Mouse (Mus musculus) hindbrain, embryonic 11.5 days (tissue): Measurements from ENCODE around the gene Kcna2. TPM values are rescaled to one million over a fixed set of nuclear protein-coding genes. Genes with fewer than 3 reads are reported as not detected.

Source experiments
- ATAC-seq: fragments of 200-750 bp; cut with Nextera tagmentation; 2 replicates; pipeline ENCODE4 v1.8.0; 2017; ENCODE audit warnings: mild to moderate bottlenecking, moderate TSS enrichment, moderate library complexity; ENCODE audit not compliant: low FRiP score
- DNase-seq: peaks from one replicate; pipeline ENCODE4 v3.0.0-alpha.2; 2015; ENCODE audit warnings: low spot score
- H3K27ac ChIP-seq: fragments of 300-500 bp; sonication (generic); 2 replicates; pipeline ENCODE4 v1.5.1; 2014; ENCODE audit warnings: mild to moderate bottlenecking, low read depth, low read length
- H3K27me3 ChIP-seq: fragments of 300-500 bp; sonication (generic); 2 replicates; pipeline ENCODE4 v1.6.1; 2014; ENCODE audit warnings: mild to moderate bottlenecking, low read length, moderate library complexity, mixed read lengths; ENCODE audit not compliant: control insufficient read depth, insufficient read depth
- H3K36me3 ChIP-seq: fragments of 300-500 bp; sonication (generic); 2 replicates; pipeline ENCODE4 v1.6.1; 2014; ENCODE audit warnings: mild to moderate bottlenecking, low read length, moderate library complexity, mixed read lengths; ENCODE audit not compliant: control insufficient read depth, insufficient read depth
- H3K4me1 ChIP-seq: fragments of 300-500 bp; sonication (generic); replicated peaks from 2 replicates; pipeline ENCODE4 v1.6.1; 2014; ENCODE audit warnings: low read length, mixed read lengths; ENCODE audit not compliant: control insufficient read depth, insufficient read depth
- H3K4me2 ChIP-seq: fragments of 300-500 bp; sonication (generic); replicated peaks from 2 replicates; pipeline ENCODE4 v1.6.1; 2014; ENCODE audit warnings: mild to moderate bottlenecking, low read depth, low read length
- H3K4me3 ChIP-seq: fragments of 300-500 bp; sonication (generic); 2 replicates; pipeline ENCODE4 v1.5.1; 2014; ENCODE audit warnings: low read depth, low read length
- H3K9ac ChIP-seq: fragments of 300-500 bp; sonication (generic); 2 replicates; pipeline ENCODE4 v1.6.1; 2014; ENCODE audit warnings: low read depth, low read length
- H3K9me3 ChIP-seq: fragments of 300-500 bp; sonication (generic); 2 replicates; pipeline ENCODE4 v1.6.1; 2016; ENCODE audit warnings: low read length; ENCODE audit not compliant: control insufficient read depth
- WGBS: fragments of 180-500 bp; shearing (Covaris S2); extraction: QIAGEN DNeasy Blood & Tissue Kit; methylation state at CpG from one replicate; pipeline ENCODE4 v1.1.7; 2014; 5-methylcytosine and 5-hydroxymethylcytosine counted together
- polyA plus RNA-seq: library from polyadenylated mRNA; unstranded; fragments of >200 nt; fragmentation: Nextera tagmentation; extraction: Ambion mirVana; gene quantifications from 2 replicates; pipeline ENCODE4 v1.2.1, GENCODE M21; 2014

Kcna2 gene
- polyA plus RNA-seq, 1 experiment from 2014 or later, result 0.32 TPM

DNA sequence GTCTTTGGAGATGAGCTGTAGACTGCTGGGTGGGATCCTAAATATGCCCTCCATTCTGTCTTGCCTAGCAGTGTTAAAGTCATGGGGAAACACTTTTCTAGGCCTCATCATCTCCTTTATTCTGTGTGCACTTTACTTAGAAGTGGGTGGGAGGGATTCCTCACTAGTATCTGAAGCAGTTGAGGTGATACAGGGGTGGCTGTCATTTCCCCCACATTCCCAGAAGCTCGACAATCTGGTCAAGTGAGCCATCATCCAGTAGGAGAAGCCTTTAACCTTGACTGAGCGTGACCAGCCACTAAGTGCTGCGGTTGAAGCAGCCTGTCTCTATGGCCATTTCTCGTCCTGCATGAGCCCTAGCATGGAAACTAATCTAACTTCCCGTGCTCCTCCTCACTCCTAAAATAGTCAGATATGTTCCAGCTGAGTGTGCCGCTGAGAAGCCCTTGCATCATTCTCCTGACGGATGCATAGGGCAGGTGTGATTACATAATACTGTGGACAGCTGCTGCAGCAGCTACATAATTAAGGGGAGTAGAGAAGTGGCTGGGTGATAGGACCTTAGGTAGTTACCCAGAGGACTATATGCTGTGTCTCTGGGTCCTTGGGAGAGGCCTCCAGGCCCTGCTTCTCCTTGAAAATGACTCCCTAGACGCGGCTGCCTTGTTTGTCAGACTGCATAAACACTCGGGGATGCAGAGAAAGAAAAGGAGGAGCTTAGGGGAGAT lies 12.2 kb downstream of the Kcna2 start:
- DNase-seq, result no peak
- H3K36me3 ChIP-seq, result no peaks in the 10 kb centered on the region
- WGBS, result 72% methylated on average over 10 of the region's 10 CpGs
- ATAC-seq, result peak; percentile 34
- H3K9me3 ChIP-seq, result no peaks in the 10 kb centered on the region
- no peaks in the 10 kb centered on the region for H3K4me1 ChIP-seq
- no peaks in the 10 kb centered on the region for H3K27me3 ChIP-seq
- H3K4me2 ChIP-seq, result no peak overlapping the region
- H3K9ac ChIP-seq, result no peak overlapping the region
- H3K27ac ChIP-seq, result peak overlapping the region; percentile 54; the same call in 1 of the 2 replicates
- no peak overlapping the region for H3K4me3 ChIP-seq

DNA sequence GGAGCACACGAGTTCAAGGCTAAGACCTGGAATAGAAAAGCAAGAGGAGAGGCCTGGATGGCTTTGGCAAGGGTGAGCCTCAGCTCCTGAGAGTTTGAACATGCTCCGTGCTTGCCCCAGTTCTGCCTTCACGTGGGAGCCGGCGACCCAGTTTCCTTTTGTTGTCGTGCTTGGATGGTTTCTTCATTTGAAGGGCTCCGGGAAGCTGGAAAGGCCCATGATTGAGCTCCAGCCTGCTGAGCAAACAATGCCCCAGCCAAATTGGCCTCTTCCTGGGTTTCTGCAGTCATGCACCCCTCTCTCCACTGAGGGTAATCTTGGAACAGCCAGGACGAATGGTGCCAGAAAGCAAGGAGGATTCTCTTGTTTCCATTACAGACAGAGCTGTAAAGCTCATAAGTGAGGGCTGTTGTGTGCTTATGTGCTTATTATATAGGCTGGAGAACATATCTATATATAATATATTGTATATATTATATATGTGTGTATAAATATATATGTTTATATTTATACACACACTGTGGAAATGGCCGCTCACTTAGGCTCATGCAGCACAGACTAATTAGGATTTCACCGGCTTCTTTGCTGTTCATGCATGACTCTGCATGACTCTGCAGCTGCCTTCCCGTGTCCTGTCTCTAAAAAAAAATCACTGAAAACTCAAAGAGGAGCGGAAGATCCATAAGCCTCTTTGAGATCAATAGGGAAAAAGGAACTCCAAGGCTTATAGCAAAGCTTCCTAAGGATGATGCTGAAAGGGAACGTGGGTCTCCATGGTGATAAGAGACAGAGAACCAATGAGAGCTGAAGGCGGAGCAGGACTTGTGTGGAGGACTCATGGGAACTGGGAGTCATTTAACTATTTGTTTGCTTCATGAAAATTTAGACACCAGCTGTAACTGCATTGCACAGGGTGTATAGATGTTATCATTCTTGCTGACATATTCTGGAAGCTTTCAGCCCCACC lies 13.1 kb downstream of the Kcna2 start:
- H3K9ac ChIP-seq, result no peak overlapping the region
- 52% methylated on average over 14 of the region's 14 CpGs for WGBS
- no peaks in the 10 kb centered on the region for H3K9me3 ChIP-seq
- H3K4me2 ChIP-seq, result no peak overlapping the region
- H3K27me3 ChIP-seq, result no peaks in the 10 kb centered on the region
- H3K36me3 ChIP-seq, result no peaks in the 10 kb centered on the region
- H3K4me1 ChIP-seq, result no peaks in the 10 kb centered on the region
- peak; percentile 75 for ATAC-seq
- no peak overlapping the region for H3K4me3 ChIP-seq
- H3K27ac ChIP-seq, result peak overlapping the region; percentile 54; the same call in 1 of the 2 replicates
- DNase-seq, result peak; percentile 10

DNA sequence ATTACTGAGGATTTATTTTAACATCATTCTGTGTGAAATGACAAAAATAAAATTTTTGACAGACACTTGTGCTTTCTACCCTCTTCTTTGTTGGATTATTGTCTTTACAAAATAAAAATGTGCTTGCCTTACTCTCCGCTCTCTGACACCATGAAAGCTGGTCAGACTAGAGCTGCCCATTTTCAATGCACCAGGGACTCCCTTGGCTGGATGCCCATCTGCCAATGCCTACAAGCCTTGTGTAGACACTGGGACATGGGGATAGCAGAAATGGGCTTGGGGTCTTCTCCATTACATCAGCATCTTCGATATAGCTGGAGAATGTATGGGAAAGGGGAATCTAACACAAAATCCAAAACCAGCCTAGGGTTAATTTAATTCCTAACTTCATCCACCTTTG lies 14.0 kb downstream of the Kcna2 start:
- H3K4me1 ChIP-seq, result no peaks in the 10 kb centered on the region
- no peak overlapping the region for H3K27ac ChIP-seq
- no peaks in the 10 kb centered on the region for H3K27me3 ChIP-seq
- no peaks in the 10 kb centered on the region for H3K36me3 ChIP-seq
- no peak overlapping the region for H3K4me3 ChIP-seq
- no peaks in the 10 kb centered on the region for H3K9me3 ChIP-seq
- 88% methylated on average over 2 of the region's 2 CpGs for WGBS
- H3K9ac ChIP-seq, result no peak overlapping the region
- H3K4me2 ChIP-seq, result no peak overlapping the region
- DNase-seq (no peak), ATAC-seq (no peak)

DNA sequence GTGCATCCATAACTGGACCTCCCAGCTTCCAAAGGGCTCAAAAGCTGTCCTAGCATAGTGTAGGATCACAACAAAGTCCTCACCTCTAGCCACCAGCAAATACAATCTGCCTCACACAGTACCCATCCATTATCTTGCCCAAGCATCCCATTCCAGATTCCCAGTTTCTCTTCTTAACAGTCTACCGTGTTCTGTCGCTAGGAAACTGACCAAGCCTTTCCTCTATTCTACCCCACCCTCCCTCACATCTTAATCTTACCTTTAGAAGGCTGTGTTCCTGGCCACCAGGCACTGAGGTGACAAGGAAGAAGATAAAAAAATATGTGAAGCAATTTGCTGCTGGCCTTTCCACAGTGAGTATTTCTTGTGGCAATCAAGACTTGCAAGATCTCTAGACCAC lies 14.8 kb downstream of the Kcna2 start:
- no peak for DNase-seq
- Histone ChIP-seq H3K27ac (no peak overlapping the region), H3K27me3 (no peaks in the 10 kb centered on the region), H3K9me3 (no peaks in the 10 kb centered on the region), H3K4me1 (no peaks in the 10 kb centered on the region), H3K9ac (no peak overlapping the region), H3K4me3 (no peak overlapping the region), H3K4me2 (no peak overlapping the region), H3K36me3 (no peaks in the 10 kb centered on the region)
- 85% methylated on average over 2 of the region's 2 CpGs for WGBS
- no peak for ATAC-seq

DNA sequence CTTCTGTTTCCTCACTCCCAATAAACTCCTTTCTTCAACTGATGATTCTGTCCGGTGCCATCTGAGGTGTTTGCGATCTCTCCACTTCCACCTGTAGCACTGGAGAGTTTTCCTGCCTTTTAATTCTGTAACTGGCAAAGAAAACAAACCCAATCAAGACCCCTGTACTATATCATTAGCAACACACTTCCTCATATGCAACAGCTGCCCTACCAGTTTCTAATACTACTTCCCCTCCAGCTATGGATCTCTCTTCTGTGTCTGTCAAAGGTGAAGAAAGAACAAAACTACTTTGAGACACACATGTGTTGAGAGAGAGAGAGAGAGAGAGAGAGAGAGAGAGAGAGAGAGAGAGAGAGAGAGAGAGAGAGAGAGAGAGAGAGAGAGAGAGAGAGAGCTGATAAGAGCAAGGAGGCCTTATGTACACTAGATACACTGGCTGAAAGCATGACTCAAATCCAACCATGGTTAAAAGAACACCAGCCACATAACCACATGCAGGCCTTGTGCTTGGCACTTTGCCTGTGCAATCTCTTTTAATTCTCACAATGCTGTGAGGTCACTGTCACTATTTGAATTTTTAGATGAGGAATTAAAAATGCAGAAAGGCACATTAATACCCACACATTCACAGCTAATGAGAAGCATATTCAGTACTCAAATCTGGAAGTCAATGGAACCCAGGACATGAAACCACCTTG lies 19.1 kb downstream of the Kcna2 start:
- Histone ChIP-seq H3K4me2 (no peak overlapping the region), H3K4me3 (no peak overlapping the region), H3K27me3 (no peaks in the 10 kb centered on the region), H3K9ac (no peak overlapping the region), H3K4me1 (no peaks in the 10 kb centered on the region), H3K27ac (no peak overlapping the region), H3K9me3 (no peaks in the 10 kb centered on the region), H3K36me3 (no peaks in the 10 kb centered on the region)
- WGBS, result 96% methylated on average over 2 of the region's 2 CpGs
- no peak for DNase-seq
- no peak for ATAC-seq

DNA sequence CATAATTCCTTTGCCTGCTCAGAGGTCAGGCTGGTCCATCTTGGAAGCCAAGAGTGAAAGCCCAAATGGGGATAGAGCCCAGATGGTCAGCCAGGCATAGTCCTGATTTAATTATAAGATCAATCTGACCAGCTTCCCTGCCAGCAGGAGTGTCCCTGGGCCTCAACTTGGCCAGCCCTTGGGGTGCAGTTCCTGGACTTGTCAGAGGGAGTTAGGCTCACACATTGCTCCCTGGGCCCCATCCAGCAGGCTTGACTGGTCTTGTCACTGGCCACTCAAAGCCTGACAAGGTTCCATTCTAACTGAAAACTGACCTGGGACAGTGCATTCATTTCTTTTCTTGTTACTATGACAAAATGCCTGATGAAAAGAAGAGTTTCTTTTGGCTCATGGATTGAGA lies 21.4 kb downstream of the Kcna2 start:
- ATAC-seq (no peak), DNase-seq (no peak)
- Histone ChIP-seq H3K36me3 (no peaks in the 10 kb centered on the region), H3K4me2 (no peak overlapping the region), H3K27ac (no peak overlapping the region), H3K4me1 (no peaks in the 10 kb centered on the region), H3K9me3 (no peaks in the 10 kb centered on the region), H3K4me3 (no peak overlapping the region), H3K9ac (no peak overlapping the region), H3K27me3 (no peaks in the 10 kb centered on the region)

DNA sequence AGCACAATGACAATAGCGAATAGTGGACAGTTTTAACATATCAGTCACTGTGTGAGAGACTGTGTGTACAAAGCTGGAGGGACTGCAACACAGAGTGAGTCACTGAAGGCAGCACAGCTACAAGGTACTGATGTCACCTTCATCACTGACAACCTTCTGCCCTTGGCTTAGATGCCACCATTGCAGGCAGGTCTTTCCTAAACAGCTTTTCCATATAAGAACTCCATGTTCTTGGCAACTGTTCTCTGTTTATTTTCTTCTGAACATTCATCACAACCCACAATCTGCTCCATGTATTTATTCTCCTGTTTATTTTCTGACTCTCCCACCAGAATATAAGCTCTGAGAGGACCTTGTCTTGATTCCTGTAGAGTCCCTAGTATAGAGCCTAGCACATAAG lies 26.7 kb downstream of the Kcna2 start:
- no peak for DNase-seq
- Histone ChIP-seq H3K9me3 (no peaks in the 10 kb centered on the region), H3K4me3 (no peak overlapping the region), H3K9ac (no peak overlapping the region), H3K27me3 (no peaks in the 10 kb centered on the region), H3K36me3 (no peaks in the 10 kb centered on the region), H3K4me2 (no peak overlapping the region), H3K27ac (no peak overlapping the region), H3K4me1 (no peaks in the 10 kb centered on the region)
- WGBS, result 75% methylated on average over 1 of the region's 1 CpGs
- ATAC-seq, result no peak

DNA sequence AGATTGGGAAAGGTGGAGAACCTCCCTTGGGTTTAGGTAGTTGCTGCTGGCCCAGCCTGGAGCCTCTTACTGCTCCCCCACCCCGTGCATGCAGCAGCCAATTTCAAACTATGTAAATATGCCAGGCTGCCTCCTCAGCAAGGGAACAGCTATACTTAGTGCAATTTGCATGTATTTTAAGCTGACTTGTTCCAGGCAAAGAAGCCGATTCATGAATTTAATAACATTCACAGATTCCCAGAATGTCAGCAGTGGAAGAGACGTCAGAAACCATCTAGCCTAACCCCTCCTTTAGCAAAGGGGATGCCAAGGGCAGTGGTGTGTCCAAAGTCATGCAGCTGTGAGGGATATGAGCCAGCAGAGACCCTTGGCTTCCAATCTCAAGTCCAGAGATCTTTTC lies 27.5 kb downstream of the Kcna2 start:
- WGBS, result 79% methylated on average over 3 of the region's 3 CpGs
- H3K4me3 ChIP-seq, result no peak overlapping the region
- no peaks in the 10 kb centered on the region for H3K9me3 ChIP-seq
- no peak overlapping the region for H3K27ac ChIP-seq
- H3K9ac ChIP-seq, result no peak overlapping the region
- H3K4me1 ChIP-seq, result no peaks in the 10 kb centered on the region
- H3K27me3 ChIP-seq, result no peaks in the 10 kb centered on the region
- no peak overlapping the region for H3K4me2 ChIP-seq
- no peak for DNase-seq
- no peak for ATAC-seq
- no peaks in the 10 kb centered on the region for H3K36me3 ChIP-seq
